8 mouse cellular contexts compared by ENCODE assay signal in genomic region chr17:36958884-36959283, GRCm38 (mm10). TPM values are rescaled to one million over a fixed set of nuclear protein-coding genes. Genes with fewer than 3 reads are reported as not detected.
DNase-seq lines count a peak whose midpoint lies in the region; ATAC-seq and TF ChIP-seq lines count a peak whose summit lies in the region.

No protein-coding gene starts in this region.

- peak overlapping the region; percentile 74 for H3K4me2 ChIP-seq in hindbrain, embryonic 15.5 days
- peak overlapping the region; percentile 84 for H3K4me2 ChIP-seq in midbrain, embryonic 13.5 days (replicated peaks)

- peaks cover 28% of the 10 kb centered on the region for H3K36me3 ChIP-seq in embryonic facial prominence, embryonic 10.5 days (replicated peaks)
- 0 out of 2 replicates have a peak, but pooled peaks cover 7% of the 10 kb centered on the region for H3K36me3 ChIP-seq in hindbrain, embryonic 15.5 days
- H3K36me3 ChIP-seq in midbrain, embryonic 13.5 days = peaks cover 11% of the 10 kb centered on the region

- peak overlapping the region; percentile 94 for H3K4me3 ChIP-seq in left cerebral cortex, adult 2 months
- peak overlapping the region; percentile 76 for H3K4me3 ChIP-seq in embryonic facial prominence, embryonic 10.5 days
- peak overlapping the region; percentile 66 for H3K4me3 ChIP-seq in hindbrain, embryonic 15.5 days
- H3K4me3 ChIP-seq in midbrain, embryonic 13.5 days (replicated peaks) = peak overlapping the region; percentile 68

- peaks cover 16% of the 10 kb centered on the region for H3K4me1 ChIP-seq in embryonic facial prominence, embryonic 10.5 days
- H3K4me1 ChIP-seq in hindbrain, embryonic 15.5 days (replicated peaks) = peaks cover 23% of the 10 kb centered on the region
- H3K4me1 ChIP-seq in midbrain, embryonic 13.5 days (replicated peaks) = peaks cover 18% of the 10 kb centered on the region

- intact Hi-C loops in left cerebral cortex, adult 2 months (cut with DNase I) = loop anchor here (1.0 to 5.0 kb wide), 4 partner anchors 17 to 122 kb away; partner anchors contain the start of genes Rnf39 and Trim26
- intact Hi-C loops in left cerebral cortex, postnatal 25 days (cut with DNase I) = loop anchor here (1.0 to 10.0 kb wide), 3 partner anchors 33 to 984 kb away; partner anchors contain the start of gene Gnl1

- H3K27ac ChIP-seq in left cerebral cortex, adult 2 months = peak overlapping the region; percentile 88
- H3K27ac ChIP-seq in embryonic facial prominence, embryonic 10.5 days (replicated peaks) = peak overlapping the region; percentile 90
- peak overlapping the region; percentile 77 for H3K27ac ChIP-seq in hindbrain, embryonic 15.5 days (replicated peaks)
- peak overlapping the region; percentile 35; the same call in 1 of the 2 replicates for H3K27ac ChIP-seq in midbrain, embryonic 13.5 days

- peak in 1 of 2 experiments; percentile 26 for DNase-seq in left cerebral cortex, adult 2 months (ENCODE audit: extremely low spot score in 1 of 2, low spot score in 2 of 2)
- no peak for DNase-seq in left cerebral cortex, postnatal 25 days (ENCODE audit: low spot score in 2 of 2)
- no peak for DNase-seq in embryonic facial prominence, embryonic 10.5 days (ENCODE audit: low spot score)
- DNase-seq in spleen, postnatal 14 days (ENCODE audit: low spot score in 2 of 2) = no peak
- DNase-seq in frontal cortex, postnatal 36 days (ENCODE audit: low spot score in 2 of 2) = no peak
- no peak for DNase-seq in spleen, postnatal 36 days (ENCODE audit: low spot score in 2 of 2)

- ATAC-seq in hindbrain, embryonic 15.5 days (ENCODE audit: low FRiP score, low read depth) = no peak
- ATAC-seq in midbrain, embryonic 13.5 days = peak; percentile 25

- no peaks in the 10 kb centered on the region for H3K27me3 ChIP-seq in embryonic facial prominence, embryonic 10.5 days (replicated peaks; ENCODE audit: low read depth, poor library complexity, severe bottlenecking)
- H3K27me3 ChIP-seq in hindbrain, embryonic 15.5 days = no peaks in the 10 kb centered on the region
- H3K27me3 ChIP-seq in midbrain, embryonic 13.5 days = no peaks in the 10 kb centered on the region

- no peak for TF ChIP-seq CTCF in left cerebral cortex, adult 2 months (IDR thresholded peaks at IDR 0.05)

- 12% methylated on average over 12 of the region's 12 CpGs for WGBS in embryonic facial prominence, embryonic 10.5 days
- WGBS in hindbrain, embryonic 15.5 days = 12% methylated on average over 12 of the region's 12 CpGs
- 11% methylated on average over 12 of the region's 12 CpGs for WGBS in midbrain, embryonic 13.5 days

- H3K9me3 ChIP-seq in embryonic facial prominence, embryonic 10.5 days = no peaks in the 10 kb centered on the region
- no peaks in the 10 kb centered on the region for H3K9me3 ChIP-seq in hindbrain, embryonic 15.5 days
- H3K9me3 ChIP-seq in midbrain, embryonic 13.5 days = no peaks in the 10 kb centered on the region

- H3K9ac ChIP-seq in hindbrain, embryonic 15.5 days = peak overlapping the region; percentile 73
- H3K9ac ChIP-seq in midbrain, embryonic 13.5 days (replicated peaks) = peak overlapping the region; percentile 70

RNA-seq across cellular contexts. Expression of gene Znrd1as, which starts 0.5 kb away (rescaled TPM):
- 1 to 10 TPM; 5.3 to 6.2 TPM for total RNA-seq in left cerebral cortex, adult 2 months (2021)
- 1 to 10 TPM; 5.0 to 5.2 TPM for total RNA-seq in left cerebral cortex, postnatal 25 days (2021)
- polyA plus RNA-seq in embryonic facial prominence, embryonic 10.5 days (2016; fragmentation: Nextera tagmentation; extraction: Ambion mirVana) = 7.2 and 9.7 TPM in 2 replicates
- polyA plus RNA-seq in hindbrain, embryonic 15.5 days (2015; fragmentation: Nextera tagmentation; extraction: Ambion mirVana) = 5.4 and 5.8 TPM in 2 replicates
- polyA plus RNA-seq in midbrain, embryonic 13.5 days (2015; fragmentation: Nextera tagmentation; extraction: Ambion mirVana) = 4.8 and 6.5 TPM in 2 replicates

RNA-seq across cellular contexts. Expression of gene Znrd1, which starts 0.5 kb away (rescaled TPM):
- 10 to 100 TPM; 30.6 to 31.6 TPM for total RNA-seq in left cerebral cortex, adult 2 months (2021)
- 10 to 100 TPM; 29.8 to 34.5 TPM for total RNA-seq in left cerebral cortex, postnatal 25 days (2021)
- 95.1 and 100 TPM in 2 replicates for polyA plus RNA-seq in embryonic facial prominence, embryonic 10.5 days (2016; fragmentation: Nextera tagmentation; extraction: Ambion mirVana)
- 55.2 and 55.6 TPM in 2 replicates for polyA plus RNA-seq in hindbrain, embryonic 15.5 days (2015; fragmentation: Nextera tagmentation; extraction: Ambion mirVana)
- 68.3 and 71.8 TPM in 2 replicates for polyA plus RNA-seq in midbrain, embryonic 13.5 days (2015; fragmentation: Nextera tagmentation; extraction: Ambion mirVana)

RNA-seq across cellular contexts. Expression of gene Ppp1r11, which starts 7.3 kb away (rescaled TPM):
- 100 to 1,000 TPM; 132 to 146 TPM for total RNA-seq in left cerebral cortex, adult 2 months (2021)
- total RNA-seq in left cerebral cortex, postnatal 25 days (2021) = 100 to 1,000 TPM; 119 to 132 TPM
- polyA plus RNA-seq in embryonic facial prominence, embryonic 10.5 days (2016; fragmentation: Nextera tagmentation; extraction: Ambion mirVana) = 151 and 153 TPM in 2 replicates
- polyA plus RNA-seq in hindbrain, embryonic 15.5 days (2015; fragmentation: Nextera tagmentation; extraction: Ambion mirVana) = 154 and 168 TPM in 2 replicates
- polyA plus RNA-seq in midbrain, embryonic 13.5 days (2015; fragmentation: Nextera tagmentation; extraction: Ambion mirVana) = 172 and 177 TPM in 2 replicates

RNA-seq across cellular contexts. Expression of gene Rnf39, which starts 16.2 kb away (rescaled TPM):
- total RNA-seq in left cerebral cortex, adult 2 months (2021) = 10 to 100 TPM in 1 of 2 experiments, 1 to 10 TPM in 1; 8.2 to 12.5 TPM
- total RNA-seq in left cerebral cortex, postnatal 25 days (2021) = 1 to 10 TPM; 5.4 to 7.4 TPM
- not detected in 2 replicates for polyA plus RNA-seq in embryonic facial prominence, embryonic 10.5 days (2016; fragmentation: Nextera tagmentation; extraction: Ambion mirVana)
- polyA plus RNA-seq in hindbrain, embryonic 15.5 days (2015; fragmentation: Nextera tagmentation; extraction: Ambion mirVana) = 1.5 and 1.7 TPM in 2 replicates
- polyA plus RNA-seq in midbrain, embryonic 13.5 days (2015; fragmentation: Nextera tagmentation; extraction: Ambion mirVana) = 0.63 and 0.70 TPM in 2 replicates

RNA-seq across cellular contexts. Expression of gene 2410137M14Rik, which starts 22.2 kb away (rescaled TPM):
- total RNA-seq in left cerebral cortex, adult 2 months (2021) = not detected
- under 1 TPM in 1 of 2 experiments, not detected in 1; 0.66 TPM for total RNA-seq in left cerebral cortex, postnatal 25 days (2021)
- polyA plus RNA-seq in embryonic facial prominence, embryonic 10.5 days (2016; fragmentation: Nextera tagmentation; extraction: Ambion mirVana) = not detected in 2 replicates
- polyA plus RNA-seq in hindbrain, embryonic 15.5 days (2015; fragmentation: Nextera tagmentation; extraction: Ambion mirVana) = 0.30 and 0.38 TPM in 2 replicates
- 0.43 and 0.57 TPM in 2 replicates for polyA plus RNA-seq in midbrain, embryonic 13.5 days (2015; fragmentation: Nextera tagmentation; extraction: Ambion mirVana)

Comparison
In these comparisons a context has a peak if more than half of its experiments do, and no peak if none do; other contexts are left out.
1. H3K27ac ChIP-seq: peak in every context shown above with its lines; median percentile 90 in embryonic facial prominence, embryonic 10.5 days; 88 in left cerebral cortex, adult 2 months; 77 in hindbrain, embryonic 15.5 days; 35 in midbrain, embryonic 13.5 days.